Mouse (Mus musculus): ENCODE results near the gene Med16. TPM values are rescaled to one million over a fixed set of nuclear protein-coding genes. Genes with fewer than 3 reads are reported as not detected.

The Med16 gene
- total RNA-seq, 1 experiment from 2014 or later = 19.3 TPM

- ATAC-seq (replicated peaks; ENCODE audit: low read depth, poor library complexity, severe bottlenecking) = no peak
These were observed 9.7 kb upstream of the Med16 start for GRCm38 (mm10) chr10:79918231-79919078.

GRCm38 (mm10) chr10:79917532-79918100 lies 8.9 kb upstream of the Med16 start:
- ATAC-seq (replicated peaks; ENCODE audit: low read depth, poor library complexity, severe bottlenecking) = no peak

- ATAC-seq (replicated peaks; ENCODE audit: low read depth, poor library complexity, severe bottlenecking) = peak; percentile 50
These were observed 8.2 kb upstream of the Med16 start, which contains the start of gene Kiss1r for GRCm38 (mm10) chr10:79916808-79917531. Kiss1r (plus strand) TSS chr10:79916971.

GRCm38 (mm10) chr10:79916081-79916480 lies 7.4 kb upstream of the Med16 start:
- ATAC-seq (replicated peaks; ENCODE audit: low read depth, poor library complexity, severe bottlenecking) = no peak

GRCm38 (mm10) chr10:79914948-79915596 lies 6.3 kb upstream of the Med16 start:
- peak; percentile 20 for ATAC-seq (replicated peaks; ENCODE audit: low read depth, poor library complexity, severe bottlenecking)

GRCm38 (mm10) chr10:79914131-79914947 lies 5.6 kb upstream of the Med16 start:
- peak; percentile 74 for ATAC-seq (replicated peaks; ENCODE audit: low read depth, poor library complexity, severe bottlenecking)

- ATAC-seq (replicated peaks; ENCODE audit: low read depth, poor library complexity, severe bottlenecking) = no peak
These were observed 3.7 kb upstream of the Med16 start for GRCm38 (mm10) chr10:79912412-79912811.

GRCm38 (mm10) chr10:79910556-79910955 lies 1.8 kb upstream of the Med16 start, which contains the start of gene Gm26602:
Gm26602 (plus strand) TSS chr10:79910856.
- ATAC-seq (replicated peaks; ENCODE audit: low read depth, poor library complexity, severe bottlenecking) = no peak

GRCm38 (mm10) chr10:79909092-79909922 lies 584 bp upstream of the Med16 start:
- peak; percentile 27 for ATAC-seq (replicated peaks; ENCODE audit: low read depth, poor library complexity, severe bottlenecking)

GRCm38 (mm10) chr10:79907415-79907814 lies 1.3 kb downstream of the Med16 start:
- no peak for ATAC-seq (replicated peaks; ENCODE audit: low read depth, poor library complexity, severe bottlenecking)

GRCm38 (mm10) chr10:79906712-79907111 lies 2.0 kb downstream of the Med16 start:
- ATAC-seq (replicated peaks; ENCODE audit: low read depth, poor library complexity, severe bottlenecking) = no peak

GRCm38 (mm10) chr10:79900951-79901410 lies 7.7 kb downstream of the Med16 start:
- ATAC-seq (replicated peaks; ENCODE audit: low read depth, poor library complexity, severe bottlenecking) = peak; percentile 21; the same call in 1 of the 2 replicates

GRCm38 (mm10) chr10:79897316-79898245 lies 11.1 kb downstream of the Med16 start:
- ATAC-seq (replicated peaks; ENCODE audit: low read depth, poor library complexity, severe bottlenecking) = no peak

GRCm38 (mm10) chr10:79896814-79897213 lies 11.9 kb downstream of the Med16 start:
- ATAC-seq (replicated peaks; ENCODE audit: low read depth, poor library complexity, severe bottlenecking) = no peak

GRCm38 (mm10) chr10:79896306-79896705 lies 12.4 kb downstream of the Med16 start:
- no peak for ATAC-seq (replicated peaks; ENCODE audit: low read depth, poor library complexity, severe bottlenecking)

GRCm38 (mm10) chr10:79892451-79893118 lies 16.1 kb downstream of the Med16 start:
- ATAC-seq (replicated peaks; ENCODE audit: low read depth, poor library complexity, severe bottlenecking) = peak; percentile 70

- no peak for ATAC-seq (replicated peaks; ENCODE audit: low read depth, poor library complexity, severe bottlenecking)
These were observed 18.1 kb downstream of the Med16 start, which contains the start of gene Cfd for GRCm38 (mm10) chr10:79890670-79891069. Cfd (plus strand) TSS chr10:79890853.

All from common myeloid progenitor, adult 5-6 weeks (primary cell).